Mouse (Mus musculus): ENCODE measurements around the gene Arv1. TPM values are rescaled to one million over a fixed set of nuclear protein-coding genes. Genes with fewer than 3 reads are reported as not detected.

Arv1 gene
- polyA plus RNA-seq, 1 experiment from 2014 or later, result 13.3 TPM

DNA sequence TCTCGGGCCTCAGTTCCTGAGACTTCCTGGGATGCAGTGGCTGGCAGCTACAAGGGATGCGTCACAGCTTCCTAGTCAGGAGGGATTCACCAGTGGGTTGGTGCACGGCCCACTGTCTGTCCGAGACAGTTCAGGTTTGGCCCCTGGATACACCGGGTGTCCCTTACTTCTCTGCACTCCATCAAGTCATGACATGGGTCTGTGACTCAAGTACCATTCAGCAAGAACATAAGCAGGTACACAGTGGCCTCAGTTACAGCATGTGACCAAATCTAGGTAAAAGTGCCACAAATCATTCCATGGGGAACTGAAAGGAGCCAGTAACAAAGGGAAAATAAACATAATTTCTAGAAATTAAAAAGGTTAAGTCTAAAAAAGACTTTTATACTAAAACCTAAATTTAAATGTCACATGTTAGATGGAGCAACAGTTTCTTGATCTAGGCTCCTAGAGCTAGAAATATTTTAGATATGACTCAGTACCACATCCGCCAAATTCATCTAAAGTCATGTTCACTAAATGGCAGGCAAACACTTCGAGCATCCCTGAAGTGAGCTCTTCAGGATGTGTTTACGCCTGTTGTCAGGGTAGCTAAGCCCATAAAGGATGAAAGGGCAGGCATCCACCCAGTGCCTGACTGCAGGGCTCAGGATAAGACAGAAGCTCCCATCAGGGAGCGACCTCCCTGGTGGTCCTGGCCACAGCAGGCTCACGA is 40.7 kb upstream of the Arv1 start:
- H3K4me2 ChIP-seq (replicated peaks; ENCODE audit: low read depth), result no peak overlapping the region
- no peak for ATAC-seq
- 82% methylated on average over 10 of the region's 10 CpGs for WGBS
- no peaks in the 10 kb centered on the region for H3K4me1 ChIP-seq (replicated peaks; ENCODE audit: control insufficient read depth, insufficient read depth, low read length)
- no peaks in the 10 kb centered on the region for H3K27me3 ChIP-seq (replicated peaks; ENCODE audit: control insufficient read depth, insufficient read depth, low read length)
- H3K4me3 ChIP-seq (ENCODE audit: low read depth, low read length), result no peak overlapping the region
- no peak overlapping the region for H3K27ac ChIP-seq (ENCODE audit: low read depth, low read length)
- H3K9me3 ChIP-seq (ENCODE audit: control insufficient read depth), result no peaks in the 10 kb centered on the region
- H3K36me3 ChIP-seq (ENCODE audit: control insufficient read depth, insufficient read depth), result peaks cover 55% of the 10 kb centered on the region; the same call in 1 of the 2 replicates
- no peak overlapping the region for H3K9ac ChIP-seq (ENCODE audit: low read depth, low read length)
- no peak for TF ChIP-seq CTCF (IDR thresholded peaks at IDR 0.05; ENCODE audit: low read depth)

- WGBS, result 74% methylated on average over 10 of the region's 10 CpGs
- ATAC-seq, result no peak
- Histone ChIP-seq H3K9ac (ENCODE audit: low read depth, low read length) (no peak overlapping the region), H3K4me2 (replicated peaks; ENCODE audit: low read depth) (no peak overlapping the region), H3K4me1 (replicated peaks; ENCODE audit: control insufficient read depth, insufficient read depth, low read length) (no peaks in the 10 kb centered on the region), H3K27ac (ENCODE audit: low read depth, low read length) (no peak overlapping the region), H3K9me3 (ENCODE audit: control insufficient read depth) (no peaks in the 10 kb centered on the region), H3K27me3 (replicated peaks; ENCODE audit: control insufficient read depth, insufficient read depth, low read length) (no peaks in the 10 kb centered on the region), H3K36me3 (ENCODE audit: control insufficient read depth, insufficient read depth) (peaks cover 55% of the 10 kb centered on the region; the same call in 1 of the 2 replicates), H3K4me3 (ENCODE audit: low read depth, low read length) (no peak overlapping the region)
- TF ChIP-seq CTCF (IDR thresholded peaks at IDR 0.05; ENCODE audit: low read depth), result no peak
Measured at GRCm38 (mm10) chr8:124681792-124682157, 40.2 kb upstream of the Arv1 start.

- Histone ChIP-seq H3K4me1 (replicated peaks; ENCODE audit: control insufficient read depth, insufficient read depth, low read length) (no peaks in the 10 kb centered on the region), H3K4me2 (replicated peaks; ENCODE audit: low read depth) (no peak overlapping the region), H3K9me3 (ENCODE audit: control insufficient read depth) (no peaks in the 10 kb centered on the region), H3K27me3 (replicated peaks; ENCODE audit: control insufficient read depth, insufficient read depth, low read length) (no peaks in the 10 kb centered on the region), H3K27ac (ENCODE audit: low read depth, low read length) (no peak overlapping the region), H3K9ac (ENCODE audit: low read depth, low read length) (no peak overlapping the region), H3K4me3 (ENCODE audit: low read depth, low read length) (no peak overlapping the region), H3K36me3 (ENCODE audit: control insufficient read depth, insufficient read depth) (peaks cover 55% of the 10 kb centered on the region; the same call in 1 of the 2 replicates)
- WGBS, result 92% methylated on average over 10 of the region's 10 CpGs
- no peak for ATAC-seq
- TF ChIP-seq CTCF (IDR thresholded peaks at IDR 0.05; ENCODE audit: low read depth), result no peak
Measured at GRCm38 (mm10) chr8:124682218-124682617, 39.7 kb upstream of the Arv1 start.

GRCm38 (mm10) chr8:124688899-124689298 is 33.0 kb upstream of the Arv1 start:
- 86% methylated on average over 13 of the region's 13 CpGs for WGBS
- ATAC-seq, result no peak
- TF ChIP-seq CTCF (IDR thresholded peaks at IDR 0.05; ENCODE audit: low read depth), result no peak
- H3K4me2 ChIP-seq (replicated peaks; ENCODE audit: low read depth), result no peak overlapping the region
- H3K9ac ChIP-seq (ENCODE audit: low read depth, low read length), result no peak overlapping the region
- no peak overlapping the region for H3K4me3 ChIP-seq (ENCODE audit: low read depth, low read length)
- no peaks in the 10 kb centered on the region for H3K9me3 ChIP-seq (ENCODE audit: control insufficient read depth)
- no peak overlapping the region for H3K27ac ChIP-seq (ENCODE audit: low read depth, low read length)
- peaks cover 42% of the 10 kb centered on the region for H3K36me3 ChIP-seq (ENCODE audit: control insufficient read depth, insufficient read depth)
- H3K4me1 ChIP-seq (replicated peaks; ENCODE audit: control insufficient read depth, insufficient read depth, low read length), result no peaks in the 10 kb centered on the region
- H3K27me3 ChIP-seq (replicated peaks; ENCODE audit: control insufficient read depth, insufficient read depth, low read length), result no peaks in the 10 kb centered on the region

DNA sequence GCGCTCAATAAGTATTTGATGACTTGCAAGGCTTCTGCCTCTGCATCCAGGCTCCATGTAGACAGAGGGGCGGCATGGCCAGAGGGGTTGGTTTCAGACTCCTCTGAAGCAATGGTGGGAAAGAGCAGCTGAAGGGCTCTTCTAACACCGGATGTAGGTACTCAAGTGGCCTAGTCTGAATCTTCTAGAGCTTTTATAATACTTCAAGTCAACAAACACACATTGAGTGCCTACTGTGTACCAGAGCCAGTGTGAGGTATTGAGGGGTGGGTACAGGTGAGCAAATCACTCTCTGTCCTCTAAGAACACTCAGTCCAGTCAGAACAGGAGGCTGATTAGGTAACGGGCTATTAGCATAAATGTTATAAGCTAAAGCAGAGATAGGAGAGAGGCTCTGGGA is 30.2 kb upstream of the Arv1 start:
- 91% methylated on average over 4 of the region's 4 CpGs for WGBS
- Histone ChIP-seq H3K27me3 (replicated peaks; ENCODE audit: control insufficient read depth, insufficient read depth, low read length) (no peaks in the 10 kb centered on the region), H3K36me3 (ENCODE audit: control insufficient read depth, insufficient read depth) (peaks cover 41% of the 10 kb centered on the region), H3K9me3 (ENCODE audit: control insufficient read depth) (no peaks in the 10 kb centered on the region), H3K4me2 (replicated peaks; ENCODE audit: low read depth) (no peak overlapping the region), H3K9ac (ENCODE audit: low read depth, low read length) (no peak overlapping the region), H3K4me1 (replicated peaks; ENCODE audit: control insufficient read depth, insufficient read depth, low read length) (no peaks in the 10 kb centered on the region), H3K4me3 (ENCODE audit: low read depth, low read length) (no peak overlapping the region), H3K27ac (ENCODE audit: low read depth, low read length) (no peak overlapping the region)
- no peak for TF ChIP-seq CTCF (IDR thresholded peaks at IDR 0.05; ENCODE audit: low read depth)
- no peak for ATAC-seq

GRCm38 (mm10) chr8:124695424-124696100 is 26.4 kb upstream of the Arv1 start:
- WGBS, result 56% methylated on average over 22 of the region's 22 CpGs
- no peaks in the 10 kb centered on the region for H3K4me1 ChIP-seq (replicated peaks; ENCODE audit: control insufficient read depth, insufficient read depth, low read length)
- no peaks in the 10 kb centered on the region for H3K27me3 ChIP-seq (replicated peaks; ENCODE audit: control insufficient read depth, insufficient read depth, low read length)
- H3K36me3 ChIP-seq (ENCODE audit: control insufficient read depth, insufficient read depth), result peaks cover 53% of the 10 kb centered on the region
- no peak overlapping the region for H3K9ac ChIP-seq (ENCODE audit: low read depth, low read length)
- no peak overlapping the region for H3K4me3 ChIP-seq (ENCODE audit: low read depth, low read length)
- peak; percentile 71 for ATAC-seq
- H3K4me2 ChIP-seq (replicated peaks; ENCODE audit: low read depth), result no peak overlapping the region
- no peak overlapping the region for H3K27ac ChIP-seq (ENCODE audit: low read depth, low read length)
- TF ChIP-seq CTCF (IDR thresholded peaks at IDR 0.05; ENCODE audit: low read depth), result no peak
- H3K9me3 ChIP-seq (ENCODE audit: control insufficient read depth), result no peaks in the 10 kb centered on the region
